Mouse (Mus musculus) gastrocnemius, postnatal 25 days (tissue): ENCODE results near the gene Adprm. TPM values are rescaled to one million over a fixed set of nuclear protein-coding genes. Genes with fewer than 3 reads are reported as not detected.
A peak's percentile ranks its signal among the peaks of the same experiment; 100 is the strongest.

Experiments
- DNase-seq: peaks from one replicate; pipeline ENCODE4 v3.0.0; 2022
- total RNA-seq, 2 experiments: library from RNA; stranded (reverse); gene quantifications; 1 replicate in 1 of 2; 2 replicates in 1 of 2; pipeline ENCODE4 v1.2.3; 2021

Adprm gene
- total RNA-seq, 2 experiments from 2014 or later: 6.9 to 8.9 TPM

DNA sequence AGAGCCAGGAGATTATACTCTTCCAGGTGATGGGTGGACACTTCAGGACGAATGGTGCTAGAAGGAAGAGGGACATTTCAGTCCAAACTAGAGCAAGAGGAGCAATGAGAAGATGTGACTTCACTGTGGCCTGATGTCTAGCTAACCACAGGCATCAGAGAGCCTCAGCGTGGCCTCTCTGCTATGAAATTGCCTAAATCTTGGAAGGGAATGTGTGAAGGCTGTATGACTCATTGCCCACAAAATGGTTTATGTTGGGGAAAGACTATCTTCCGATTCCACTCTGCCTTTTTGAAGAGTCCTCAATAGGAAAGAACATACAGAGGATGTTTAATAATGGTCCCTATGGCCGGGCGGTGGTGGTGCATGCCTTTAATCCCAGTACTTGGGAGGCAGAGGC is 24.4 kb upstream of the Adprm start:
- DNase-seq: no peak

DNA sequence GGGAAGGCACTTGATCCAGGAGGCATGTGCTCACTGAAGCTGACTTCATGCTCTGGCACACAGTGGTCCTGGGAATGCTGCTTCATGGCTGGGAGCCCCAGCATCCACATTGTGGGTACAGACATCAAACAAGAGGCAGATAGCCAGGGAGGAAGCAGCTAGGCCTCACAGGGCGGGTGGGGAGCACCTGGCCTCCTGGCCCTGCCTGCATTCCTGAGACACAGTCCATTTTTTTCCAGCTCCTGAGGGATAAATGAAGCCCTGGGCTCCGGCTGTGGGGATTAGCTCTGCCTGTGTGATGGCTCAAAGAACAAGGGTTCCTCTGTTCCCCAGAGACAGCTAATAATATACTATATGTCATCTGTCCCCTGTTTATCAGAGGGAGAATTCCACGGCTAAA is 22.6 kb upstream of the Adprm start:
- DNase-seq: no peak

DNA sequence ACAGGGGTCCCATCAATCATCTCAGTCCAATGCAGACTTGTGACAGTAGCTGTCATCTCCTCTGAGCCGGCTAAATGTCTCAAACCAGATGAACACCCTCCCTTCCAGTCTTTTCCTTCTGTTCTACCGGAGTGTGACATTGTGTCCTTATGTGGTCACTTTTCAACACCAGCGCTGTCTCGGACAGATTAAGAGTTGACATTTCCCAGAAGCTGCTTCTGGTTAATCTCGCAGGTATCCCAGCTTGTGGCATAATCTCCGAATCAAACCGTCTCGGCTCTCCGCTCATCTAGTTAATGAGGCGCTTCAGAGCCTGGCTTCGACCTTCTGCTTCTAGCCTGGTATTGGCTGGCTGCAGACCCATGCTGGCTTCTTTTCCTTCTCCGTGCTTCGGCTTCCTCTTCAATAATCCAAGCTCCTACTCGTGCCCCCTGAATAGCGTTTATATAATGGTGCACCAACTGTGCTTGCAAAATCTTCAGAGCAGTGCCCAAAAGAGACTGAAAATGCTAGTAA is 20.3 kb upstream of the Adprm start:
- no peak for DNase-seq

DNA sequence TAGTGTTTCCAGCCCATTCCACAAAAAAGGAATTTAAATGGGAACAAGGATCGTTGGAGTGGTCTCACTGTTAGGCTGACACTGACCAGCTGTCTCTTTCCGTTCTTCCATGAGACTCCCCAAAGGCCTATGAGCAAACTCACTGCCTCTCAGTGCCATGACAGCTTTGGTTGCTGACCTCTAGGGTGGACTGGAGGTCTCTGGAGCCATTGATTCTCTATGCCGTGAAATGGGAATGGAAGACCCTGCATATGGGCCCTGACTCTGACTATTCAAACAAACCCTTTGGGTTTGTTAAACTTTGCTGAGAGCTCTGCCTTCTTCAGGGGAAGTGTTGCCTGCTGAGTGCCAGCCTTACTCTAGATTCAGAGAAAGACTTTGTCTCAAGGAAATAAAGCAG is 15.3 kb upstream of the Adprm start:
- no peak for DNase-seq

DNA sequence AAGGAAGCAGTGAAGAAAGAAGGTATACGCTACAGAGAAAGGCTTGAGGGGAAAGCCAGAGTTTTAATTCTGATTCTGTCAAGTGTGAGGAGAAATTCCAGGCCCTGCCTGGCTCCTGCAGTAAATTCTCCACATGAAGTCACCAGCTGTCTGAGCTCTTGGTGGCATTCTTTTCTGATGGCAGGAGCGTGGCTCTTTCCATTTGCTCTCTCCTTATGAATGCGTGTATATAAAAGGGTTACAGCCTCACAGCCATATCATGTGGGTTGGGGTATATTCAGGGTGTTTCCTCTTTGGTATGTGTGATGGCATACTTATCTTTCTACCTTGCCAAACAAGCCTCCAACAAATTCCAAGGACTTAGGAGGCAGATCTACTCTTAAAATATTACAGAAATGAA is 10.3 kb upstream of the Adprm start:
- DNase-seq: no peak

DNA sequence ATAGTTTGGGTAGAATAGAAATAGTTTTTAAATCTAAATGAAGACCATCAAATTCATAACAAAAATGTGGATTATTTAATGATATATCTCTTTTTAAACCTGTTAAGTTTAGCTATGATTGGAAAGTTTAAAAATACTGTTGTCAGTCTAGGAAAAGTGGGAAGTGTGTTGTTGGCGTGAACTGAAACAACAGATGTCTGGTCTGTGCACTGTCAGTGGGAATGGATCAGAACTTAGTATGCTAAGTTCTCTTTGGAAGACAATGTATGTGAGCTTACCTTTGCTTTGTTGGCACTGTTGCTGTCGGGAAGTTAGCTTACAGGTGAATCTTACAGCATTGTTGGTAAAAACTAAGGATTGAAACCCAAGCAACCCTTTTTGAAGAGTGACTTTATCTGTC is 8.9 kb upstream of the Adprm start:
- no peak for DNase-seq

DNA sequence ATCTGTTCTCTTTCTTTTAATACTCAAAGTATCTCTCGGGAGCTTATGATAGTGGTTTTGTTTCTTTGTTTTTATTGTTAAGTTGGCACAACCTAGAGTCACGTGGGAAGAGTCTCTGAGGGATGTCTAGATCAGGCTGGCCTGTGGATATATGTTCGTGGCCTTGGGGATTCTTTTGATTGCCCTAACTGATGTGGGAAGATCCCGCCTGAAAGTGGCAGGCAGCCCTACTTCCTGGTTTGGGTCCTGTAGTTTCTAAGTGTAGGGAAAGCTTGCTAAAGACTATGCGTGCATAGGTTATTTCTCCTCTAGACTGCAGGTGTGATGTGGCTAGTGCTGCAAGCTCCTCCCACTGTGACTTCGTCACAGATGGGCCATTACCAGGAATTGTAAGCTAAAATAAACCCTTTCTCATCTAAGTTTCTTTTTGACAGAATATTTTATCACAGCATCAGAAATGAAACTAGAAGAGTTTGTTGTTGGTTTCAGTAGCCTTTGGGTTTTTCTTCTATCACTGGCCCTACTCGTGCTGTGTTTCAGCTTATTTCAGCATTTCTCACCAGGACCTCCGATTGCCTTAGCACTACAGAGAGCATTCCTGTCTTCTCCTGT is 2.5 kb upstream of the Adprm start:
- no peak for DNase-seq

DNA sequence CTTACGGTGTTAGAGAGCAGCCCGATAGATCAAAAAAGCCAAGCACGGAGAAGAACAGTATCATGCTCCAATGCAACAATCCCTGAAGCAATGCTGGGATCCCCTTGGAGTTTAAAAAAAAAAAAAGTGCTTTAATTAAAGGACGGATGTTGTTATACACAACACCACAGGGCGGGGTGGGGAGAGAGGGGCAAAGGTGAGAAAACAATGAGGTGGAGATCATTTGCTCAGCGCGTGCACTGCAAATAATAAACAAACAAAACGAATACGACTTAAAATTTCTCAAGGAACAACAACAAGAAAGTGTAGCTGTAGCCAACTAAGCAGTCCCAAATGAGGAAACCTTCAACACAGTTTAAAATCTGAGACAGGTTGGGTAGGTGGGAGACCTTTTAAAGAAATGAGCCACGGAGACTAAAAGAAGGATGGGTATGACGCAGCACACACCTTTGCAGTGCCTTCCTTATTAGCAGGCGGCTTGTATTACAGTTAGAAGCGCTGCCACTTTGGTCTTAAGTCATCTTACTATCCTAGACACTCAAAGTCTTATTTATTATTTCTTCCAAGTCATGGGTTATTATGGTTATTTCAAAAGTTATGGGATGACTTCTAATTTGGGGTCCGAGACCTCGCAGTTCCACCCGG is 596 bp downstream of the Adprm start:
- no peak for DNase-seq

DNA sequence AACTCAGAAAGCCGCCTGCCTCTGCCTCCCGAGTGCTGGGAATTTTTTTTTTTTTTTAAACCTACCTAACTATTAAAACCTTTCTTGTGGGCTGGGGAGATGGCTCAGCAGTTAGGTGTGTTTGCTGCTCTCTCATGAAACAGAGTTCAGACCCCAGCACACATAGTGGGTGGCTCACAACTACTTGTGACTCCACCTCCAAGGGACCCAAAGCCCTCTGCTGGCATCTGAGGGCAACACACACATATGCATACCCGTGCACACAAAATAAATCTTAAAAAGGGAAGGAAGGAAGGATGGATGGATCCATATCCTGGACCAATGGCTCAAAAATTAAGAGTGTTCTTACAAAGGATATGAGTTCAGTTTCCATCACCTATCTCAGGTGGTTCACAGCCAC is 3.1 kb downstream of the Adprm start:
- no peak for DNase-seq

DNA sequence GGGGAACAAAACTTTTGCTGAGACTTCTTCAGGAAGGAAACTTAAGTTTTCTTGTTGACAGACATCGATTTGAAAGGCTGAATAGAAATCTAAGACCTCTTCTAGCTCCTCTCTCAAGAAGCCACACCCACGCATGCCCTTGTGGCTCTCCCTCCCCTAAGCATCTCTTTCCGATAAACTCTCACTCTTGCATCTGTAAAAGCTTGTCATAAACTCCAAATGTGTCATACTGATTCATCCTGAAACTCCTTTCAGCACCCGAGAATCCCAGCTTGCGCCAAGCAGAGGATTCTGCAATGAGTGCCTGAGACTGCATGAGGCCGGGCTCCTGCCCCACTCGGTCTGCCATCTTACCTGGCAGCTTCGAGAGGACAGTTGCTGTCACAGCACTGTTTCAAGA is 3.9 kb downstream of the Adprm start:
- no peak for DNase-seq

DNA sequence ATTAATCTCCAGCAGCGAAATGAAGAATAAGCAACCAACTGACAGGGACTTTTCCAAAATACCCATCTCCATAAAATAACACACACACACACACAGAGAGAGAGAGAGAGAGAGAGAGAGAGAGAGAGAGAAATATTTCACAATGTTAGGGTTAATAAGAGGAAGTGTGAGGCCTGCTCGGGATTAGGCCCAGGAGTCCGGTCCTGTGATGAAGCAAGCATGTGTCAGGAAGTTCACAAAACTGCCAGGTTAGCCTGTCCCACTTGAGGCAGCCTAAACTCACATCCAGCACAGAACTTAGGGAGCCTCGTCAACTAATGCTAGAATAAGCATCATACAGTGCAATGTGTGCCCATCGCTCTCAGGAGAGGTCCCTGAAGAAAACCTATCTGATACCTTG is 5.2 kb downstream of the Adprm start:
- no peak for DNase-seq

DNA sequence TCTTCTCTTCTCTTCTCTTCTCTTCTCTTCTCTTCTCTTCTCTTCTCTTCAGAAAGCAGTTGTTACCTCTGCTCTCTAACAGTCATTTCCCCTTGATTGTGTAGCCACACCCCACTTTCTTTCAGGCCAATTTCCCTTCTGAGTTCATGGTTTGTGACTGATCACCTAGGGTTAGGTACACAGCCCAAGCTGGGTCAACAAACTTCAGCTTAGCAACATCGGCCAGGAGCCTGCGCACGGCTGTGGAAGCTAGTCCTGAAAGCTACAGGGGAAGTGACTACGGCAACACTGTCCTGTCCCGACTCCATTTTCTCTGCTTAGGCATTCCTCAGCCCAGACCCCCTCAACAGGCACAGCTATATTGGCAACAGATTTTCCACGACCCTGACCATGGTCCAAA is 7.4 kb downstream of the Adprm start:
- DNase-seq: no peak

DNA sequence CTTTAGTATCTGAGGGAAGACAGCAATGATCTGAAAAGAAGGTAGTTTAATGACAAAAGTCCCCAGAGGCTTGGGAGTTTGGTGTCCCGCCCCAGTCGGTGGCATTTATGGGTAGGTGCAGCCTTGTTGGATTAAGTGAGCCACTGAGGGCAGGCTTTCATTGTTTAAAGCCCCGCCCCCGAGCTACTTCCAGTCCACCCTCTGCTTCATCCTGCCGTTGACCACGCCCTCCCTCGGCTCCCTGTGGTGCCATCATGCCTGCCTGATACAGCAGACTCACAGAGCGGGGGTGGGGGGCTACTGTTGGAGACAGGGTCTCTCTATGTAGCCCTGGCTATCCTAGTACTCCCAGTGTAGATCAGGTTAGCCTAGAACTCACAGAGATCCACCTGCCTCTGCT is 9.4 kb downstream of the Adprm start:
- no peak for DNase-seq

DNA sequence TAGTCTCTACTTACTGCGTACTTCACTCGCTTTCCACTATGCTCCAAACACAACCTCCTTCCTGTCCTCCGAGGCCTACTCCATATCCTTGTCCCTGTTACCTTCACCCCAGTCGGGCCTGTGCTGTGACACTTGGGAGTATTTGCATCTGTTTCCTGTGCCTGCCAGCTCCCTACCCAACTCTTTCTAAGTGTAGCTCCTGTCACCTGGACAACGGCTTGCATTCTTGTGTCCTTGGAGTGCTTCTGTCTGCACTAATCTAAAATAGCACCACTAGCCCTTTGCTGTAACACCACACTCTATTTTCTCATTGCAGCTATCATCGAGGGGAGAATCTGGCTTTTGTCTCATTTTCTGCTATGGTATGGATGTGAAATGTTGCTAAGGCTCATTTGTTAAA is 11.9 kb downstream of the Adprm start:
- DNase-seq: no peak

DNA sequence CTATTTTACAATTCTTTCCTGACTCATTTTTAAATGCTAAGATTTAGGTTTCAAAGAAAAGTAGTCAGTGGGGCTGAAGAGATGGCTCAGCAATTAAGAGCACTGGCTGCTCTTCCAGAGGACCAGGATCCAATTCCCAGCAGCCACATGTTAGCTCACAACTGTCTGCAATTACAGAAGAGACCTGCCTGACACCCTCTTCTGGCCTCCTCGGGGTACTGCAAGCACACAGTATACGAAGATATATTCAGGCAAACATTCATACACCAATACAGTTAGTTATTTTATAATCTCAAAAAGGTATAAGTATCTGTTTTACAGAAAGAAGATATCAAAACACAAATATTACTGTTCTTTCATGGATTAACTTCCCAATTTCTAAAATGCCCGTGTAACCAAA is 12.6 kb downstream of the Adprm start:
- DNase-seq: no peak

DNA sequence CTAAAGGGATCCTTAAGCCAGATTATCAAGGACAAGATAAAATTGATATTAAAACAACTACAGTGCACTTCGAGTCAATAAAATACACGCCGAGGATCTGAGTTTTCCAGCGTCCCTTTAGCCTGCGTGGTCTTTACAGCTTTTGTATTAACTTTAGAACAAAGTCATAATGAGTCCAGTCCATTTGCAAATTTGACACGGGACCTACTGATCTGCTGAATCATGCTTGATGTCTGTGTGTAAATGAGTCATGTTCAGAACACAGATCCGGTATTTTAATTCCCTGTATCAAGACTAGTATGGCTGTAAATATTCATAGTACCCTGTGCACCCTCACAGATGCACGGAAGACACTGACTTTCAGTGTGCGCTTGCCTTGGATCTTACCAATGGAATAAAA is 15.5 kb downstream of the Adprm start:
- no peak for DNase-seq

DNA sequence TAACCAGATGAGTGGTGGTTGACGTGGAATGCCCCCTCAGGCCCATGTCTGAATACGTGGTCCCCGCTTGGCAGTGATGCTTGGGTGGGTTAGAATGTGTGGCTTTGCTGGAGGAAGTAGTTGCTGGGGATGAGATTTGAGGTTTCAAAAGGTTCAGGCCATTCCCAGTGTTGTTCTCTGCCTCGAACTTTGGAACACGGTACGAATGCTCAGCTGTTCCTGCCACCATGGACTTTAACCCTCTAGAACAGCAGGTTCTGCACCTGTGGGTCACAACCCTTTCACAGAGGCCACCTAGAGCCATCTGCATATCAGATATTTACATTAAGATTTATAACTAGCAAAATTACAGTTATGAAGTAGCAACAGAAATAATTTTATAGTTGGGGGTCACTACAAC is 16.2 kb downstream of the Adprm start:
- no peak for DNase-seq

DNA sequence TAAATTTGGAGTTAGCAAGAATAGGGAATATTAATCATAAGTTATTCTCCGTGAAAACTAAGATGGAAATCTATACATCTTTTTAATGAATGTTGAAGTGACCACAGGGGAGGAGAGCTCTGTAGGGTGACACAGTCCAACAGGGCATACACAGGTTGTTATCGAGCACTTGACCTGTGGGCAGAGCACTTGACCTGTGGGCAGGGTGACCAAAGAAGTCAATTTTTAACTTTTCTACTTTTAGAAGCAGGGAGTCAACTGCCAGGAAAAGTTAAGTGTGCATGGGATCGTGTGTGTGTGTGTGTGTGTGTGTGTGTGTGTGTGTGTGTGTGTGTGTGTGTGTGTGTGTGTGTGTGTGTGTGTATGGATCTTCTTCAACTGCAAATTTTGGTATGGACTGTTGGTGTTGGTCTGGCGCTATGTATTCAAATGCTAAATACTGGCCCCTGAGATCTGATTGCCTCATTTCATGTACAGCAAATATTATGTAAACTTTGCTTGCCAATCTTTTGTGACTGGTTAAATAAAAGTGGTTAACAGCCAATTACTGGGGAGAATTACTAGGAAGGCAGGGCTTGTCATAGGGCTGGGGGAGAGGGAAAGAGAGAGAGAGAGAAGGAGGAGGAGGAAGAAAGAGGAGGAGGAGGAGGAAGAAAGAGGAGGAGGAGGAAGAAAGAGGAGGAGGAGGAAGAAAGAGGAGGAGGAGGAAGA is 17.5 kb downstream of the Adprm start:
- DNase-seq: no peak

DNA sequence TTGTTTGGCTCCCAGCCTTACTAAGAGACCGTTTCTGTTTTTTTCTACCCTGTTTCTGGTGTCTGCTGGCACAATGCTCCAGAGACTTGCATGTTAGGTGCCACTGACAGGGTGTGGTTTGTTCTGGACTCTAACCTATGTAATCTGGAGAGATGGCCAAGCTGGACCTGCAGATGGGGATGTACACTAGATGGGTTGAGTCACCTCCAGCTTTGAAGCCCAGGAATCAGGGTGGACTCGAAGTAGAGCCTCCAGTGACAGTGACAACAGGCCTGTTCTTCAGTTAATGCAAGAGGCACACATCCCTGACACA is 20.8 kb downstream of the Adprm start:
- DNase-seq: no peak

DNA sequence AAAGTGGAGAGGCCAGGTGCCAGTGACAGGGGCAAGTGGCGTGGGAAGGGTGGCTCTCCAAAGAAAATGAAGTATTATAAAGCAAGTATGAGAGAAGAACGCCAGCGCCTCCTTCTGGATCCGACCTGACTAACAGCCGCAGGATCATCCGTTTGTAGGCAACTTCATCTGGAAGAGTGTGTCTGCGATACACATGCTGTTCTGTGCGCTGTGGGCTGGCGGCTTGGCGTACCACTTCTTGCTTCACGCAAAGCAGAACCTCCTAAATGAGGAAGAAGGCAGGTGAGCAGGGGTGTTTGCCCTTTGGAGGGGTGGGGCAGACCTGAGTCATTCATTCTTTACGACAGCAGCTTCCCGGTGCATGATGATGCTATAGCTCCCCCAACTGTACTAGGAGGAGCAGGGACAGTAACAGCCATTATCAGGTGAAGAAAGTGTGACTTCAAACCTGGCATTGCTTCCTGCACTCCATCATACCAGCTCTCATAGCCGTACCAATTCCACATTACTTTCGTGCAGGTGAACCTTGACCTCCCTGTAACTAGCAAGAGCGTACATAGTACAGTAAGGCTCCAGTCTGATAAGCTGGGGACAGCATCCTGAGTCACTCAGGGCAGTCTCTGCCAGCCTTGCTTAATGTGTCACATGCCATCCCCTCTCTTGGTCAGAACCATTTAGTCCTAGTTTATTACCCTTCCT is 21.3 kb downstream of the Adprm start:
- DNase-seq: no peak

DNA sequence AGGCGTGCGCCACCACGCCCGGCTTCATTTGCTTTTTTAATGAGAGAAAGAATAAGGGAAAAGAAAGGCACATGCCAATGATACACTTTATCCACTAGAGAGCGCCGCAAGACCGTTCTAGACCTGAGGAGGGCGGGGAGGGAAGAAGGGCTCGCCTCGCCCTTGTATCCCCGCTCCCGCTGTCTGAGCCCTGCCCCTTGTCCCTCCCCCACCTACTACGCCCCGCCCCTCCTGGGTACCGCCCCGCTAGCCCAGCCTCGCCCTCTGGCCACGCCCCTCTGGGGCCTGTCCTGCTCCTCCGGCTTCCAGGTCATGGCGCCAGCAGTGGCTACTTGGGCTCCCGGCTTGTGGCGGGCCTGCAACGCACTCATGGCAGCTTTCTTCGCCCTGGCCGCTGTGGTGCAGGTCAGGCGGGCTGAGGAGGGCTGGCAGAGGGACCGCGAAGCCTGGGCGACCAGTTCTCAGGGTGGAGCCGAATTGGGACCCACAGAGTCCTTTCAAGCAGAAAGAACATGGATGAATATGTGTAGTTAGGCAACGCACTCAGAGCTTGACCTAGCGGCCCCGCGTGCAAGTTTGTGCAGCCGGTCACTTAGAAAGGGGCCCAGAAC is 27.4 kb downstream of the Adprm start, which contains the start of gene Tmem220:
Gene Tmem220, plus strand, starts transcription at position 288 of the 611 bp plus-strand sequence.
- peak; percentile 97 for DNase-seq

DNA sequence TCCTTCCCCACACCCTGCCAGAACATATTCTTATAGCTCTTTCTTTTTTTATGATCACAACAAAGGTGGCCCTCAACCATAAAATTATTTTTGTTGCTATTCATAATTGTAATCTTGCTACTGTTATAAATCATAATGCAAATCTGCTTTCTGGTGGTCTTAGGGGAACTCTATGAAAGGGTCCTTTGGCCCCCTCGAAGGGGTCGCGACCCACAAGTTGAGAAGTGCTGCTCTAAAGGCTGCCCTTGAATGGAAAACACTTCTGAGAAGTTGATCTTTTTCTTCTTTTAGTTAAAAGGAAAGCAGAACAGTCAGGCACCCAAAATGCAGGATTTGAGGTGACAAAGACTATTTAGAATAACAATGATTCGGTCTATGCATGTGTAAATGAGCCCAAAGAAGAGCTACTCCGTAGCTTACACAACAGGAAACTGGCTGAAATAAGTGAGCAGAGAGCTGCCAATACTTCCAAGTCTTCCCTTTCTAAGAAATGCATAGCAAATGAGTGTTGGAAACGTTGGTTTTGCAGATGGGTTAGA is 28.5 kb downstream of the Adprm start:
- no peak for DNase-seq
